Mouse (Mus musculus) cortical plate, adult 2 months (tissue): ENCODE data around the gene Inpp5b. TPM values are rescaled to one million over a fixed set of nuclear protein-coding genes. Genes with fewer than 3 reads are reported as not detected.
A peak's percentile ranks its signal among the peaks of the same experiment; 100 is the strongest.

Experiments
- H3K27ac ChIP-seq: fragments of 200-500 bp; 2 replicates; pipeline ENCODE4 v1.5.1; 2012; ENCODE audit warnings: low read length, control low read depth, inconsistent platforms; ENCODE audit not compliant: insufficient read depth
- H3K4me1 ChIP-seq: fragments of 200-500 bp; 2 replicates; pipeline ENCODE4 v1.6.1; 2011; ENCODE audit warnings: low read length; ENCODE audit not compliant: control insufficient read depth, insufficient read depth
- H3K4me3 ChIP-seq: fragments of 200-500 bp; 2 replicates; pipeline ENCODE4 v1.5.1; 2011; ENCODE audit warnings: mild to moderate bottlenecking, low read length, control low read depth; ENCODE audit not compliant: insufficient read depth
- CTCF ChIP-seq: fragments of 200-500 bp; IDR thresholded peaks from 2 replicates; pipeline ENCODE4 v1.5.1; 2011; ENCODE audit warnings: mild to moderate bottlenecking, control low read depth, low read length; ENCODE audit not compliant: insufficient read depth; ENCODE audit errors: extremely low read depth
- POLR2A ChIP-seq: fragments of 200-500 bp; IDR thresholded peaks from 2 replicates; pipeline ENCODE4 v1.6.1; 2011; ENCODE audit warnings: mild to moderate bottlenecking, low read length, control low read depth; ENCODE audit not compliant: insufficient read depth; ENCODE audit errors: extremely low read depth
- polyA plus RNA-seq: library from polyadenylated mRNA; depleted of rRNA; stranded (reverse); fragments of >200 nt; gene quantifications from 2 replicates; pipeline ENCODE4 v1.2.3, GENCODE M21; 2012

Gene Inpp5b
- polyA plus RNA-seq, 1 experiment = 73.6 TPM

DNA sequence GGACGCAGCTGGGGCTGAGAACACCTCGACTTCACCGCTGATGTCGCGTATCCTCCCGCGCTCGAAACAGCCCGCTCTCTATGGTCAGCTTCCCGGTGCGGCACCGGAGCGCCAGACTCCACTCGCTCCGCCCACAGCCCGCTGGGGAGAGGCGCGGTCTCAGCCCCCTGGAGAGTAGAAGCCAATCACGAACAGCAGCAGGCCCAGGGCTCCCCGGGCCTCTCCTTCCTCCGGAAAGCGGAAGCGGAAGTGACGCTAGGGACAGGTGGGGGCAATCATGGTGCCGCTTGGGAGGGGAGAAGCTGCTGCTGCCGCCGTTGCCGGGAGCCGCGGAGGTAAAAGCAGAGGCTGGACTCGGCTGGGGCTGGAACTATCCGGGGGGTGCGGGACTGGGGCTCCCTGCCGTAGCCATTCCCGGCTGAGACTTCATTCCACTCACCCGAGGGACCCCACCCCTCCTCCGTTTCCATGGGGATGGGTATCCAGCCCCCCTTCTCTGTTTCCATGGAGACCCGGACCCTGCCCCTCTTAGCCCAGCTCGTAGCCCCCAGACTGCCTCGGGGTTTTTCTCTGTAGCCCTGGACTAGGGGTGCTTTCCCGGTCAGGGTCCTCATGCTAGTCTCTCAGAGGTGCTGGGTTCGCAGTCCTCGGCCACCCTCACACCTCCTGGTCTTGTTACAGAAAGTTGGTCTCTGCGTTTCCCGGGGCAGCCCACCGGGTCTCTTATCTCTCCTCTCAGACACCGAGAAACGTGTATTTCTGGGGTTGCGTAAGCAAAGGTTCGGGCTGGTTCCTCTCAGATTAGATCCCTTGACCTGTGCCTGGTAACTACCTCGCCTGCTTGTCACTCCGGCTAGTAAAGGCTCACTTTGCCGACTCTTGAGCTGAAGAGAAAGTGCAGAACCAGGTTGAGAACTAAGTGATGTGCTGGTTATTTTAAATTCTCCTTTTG, 60.9 kb downstream of the Inpp5b start:
- peaks cover 2% of the 10 kb centered on the region; the same call in 1 of the 2 replicates for H3K4me1 ChIP-seq
- H3K4me3 ChIP-seq = peak overlapping the region; percentile 79
- H3K27ac ChIP-seq = peak overlapping the region; percentile 97
- TF ChIP-seq CTCF = no peak
- peak; percentile 68; the same call in 1 of the 2 replicates for TF ChIP-seq POLR2A

DNA sequence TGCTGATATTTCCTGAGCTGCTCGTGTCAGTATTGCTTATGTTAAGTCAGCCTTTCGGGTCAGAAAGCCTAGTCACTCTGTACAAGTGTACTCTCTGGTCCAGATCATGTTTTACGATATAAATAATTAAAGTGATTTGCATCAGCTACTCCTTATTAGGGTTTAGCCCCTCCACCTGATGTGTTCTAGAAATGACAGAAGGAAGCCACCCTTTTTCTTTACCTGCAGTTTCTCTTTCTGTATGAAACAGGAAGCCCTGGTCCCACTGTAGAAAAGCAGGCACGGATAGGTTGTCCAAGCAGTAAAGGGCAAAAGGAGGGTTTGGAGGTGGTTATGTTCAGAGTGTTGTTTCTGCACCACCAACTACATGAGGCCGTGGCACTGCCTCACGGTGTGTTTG, 61.8 kb downstream of the Inpp5b start:
- no peak for TF ChIP-seq POLR2A
- TF ChIP-seq CTCF = no peak
- Histone ChIP-seq H3K27ac (no peak overlapping the region), H3K4me3 (peak overlapping the region; percentile 79; the same call in 1 of the 2 replicates), H3K4me1 (peaks cover 2% of the 10 kb centered on the region; the same call in 1 of the 2 replicates)

DNA sequence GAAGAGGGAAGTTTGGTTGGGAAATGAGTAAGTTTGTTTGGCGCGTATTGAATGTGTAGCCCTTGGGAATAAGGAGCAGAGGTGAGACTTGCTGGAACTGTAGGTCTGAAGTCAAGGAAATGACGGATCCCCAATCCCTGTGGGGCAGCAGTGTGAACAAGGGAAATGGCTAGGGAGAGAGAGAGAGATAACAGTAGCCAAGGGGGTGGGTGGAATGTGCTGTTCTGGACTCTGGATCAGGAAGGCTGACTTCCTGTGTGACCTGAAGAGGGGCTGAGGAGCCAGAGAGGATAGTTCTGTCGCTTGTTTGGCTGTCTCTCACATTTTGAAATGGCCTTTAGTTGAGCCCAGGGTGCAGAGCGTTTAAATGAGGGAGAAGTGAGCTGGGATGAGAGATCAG, 66.9 kb downstream of the Inpp5b start:
- TF ChIP-seq POLR2A (no peak), CTCF (no peak)
- Histone ChIP-seq H3K4me1 (peaks cover 8% of the 10 kb centered on the region), H3K27ac (no peak overlapping the region), H3K4me3 (no peak overlapping the region)

DNA sequence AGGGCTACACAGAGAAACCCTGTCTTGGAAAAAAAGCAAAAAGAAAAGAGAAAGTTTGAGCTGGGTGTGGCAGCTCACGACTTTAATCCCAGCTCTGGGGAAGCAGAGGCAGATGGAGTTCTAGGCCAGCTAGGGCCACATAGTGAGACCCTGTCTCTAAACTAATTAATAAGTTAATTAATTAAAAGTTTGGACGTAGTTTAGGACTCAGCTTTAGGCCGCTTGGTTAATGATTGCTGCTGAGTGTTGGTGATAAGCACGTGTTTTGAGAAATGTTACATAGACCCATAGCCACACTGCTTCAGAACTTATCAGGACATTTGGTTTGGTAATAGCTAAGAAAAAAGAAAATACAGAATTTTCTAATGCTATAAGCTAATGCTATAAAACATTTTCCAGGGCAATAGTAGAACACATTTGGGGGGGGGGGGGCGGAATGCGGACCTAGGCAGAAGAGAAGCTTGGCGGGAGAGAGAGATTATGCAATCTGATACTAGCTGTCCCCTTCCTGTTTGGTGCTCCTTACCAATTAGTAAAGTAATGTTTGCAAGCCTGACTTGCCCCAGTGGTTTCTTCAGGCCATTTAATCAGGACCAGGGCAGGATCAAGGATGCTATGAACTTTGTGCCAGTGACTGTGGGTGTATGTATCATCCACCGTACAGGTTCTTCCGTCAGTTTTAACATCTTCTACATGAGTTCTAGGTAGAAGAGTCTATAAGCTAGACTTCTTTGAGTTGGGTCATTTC, 67.7 kb downstream of the Inpp5b start:
- no peak overlapping the region for H3K27ac ChIP-seq

DNA sequence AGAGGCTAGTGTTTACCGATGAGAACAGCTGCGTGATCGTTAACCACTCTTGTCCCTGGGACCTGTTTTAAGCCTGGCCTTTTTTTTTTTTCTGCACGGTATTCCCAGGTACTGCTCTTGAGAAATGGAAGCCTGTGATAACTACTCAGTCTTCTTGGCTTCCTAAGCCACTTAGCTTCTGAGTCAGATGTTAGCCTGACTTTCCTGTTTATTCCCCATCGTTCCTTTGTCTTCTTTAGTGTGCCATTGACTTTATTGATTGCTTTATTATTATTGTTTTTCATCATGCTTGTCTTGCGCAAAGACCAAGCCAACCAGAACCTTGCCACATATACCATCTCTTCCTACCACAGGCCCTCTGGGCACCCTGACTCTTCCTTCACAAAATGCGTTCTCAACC, 68.4 kb downstream of the Inpp5b start:
- TF ChIP-seq POLR2A (no peak), CTCF (no peak)
- H3K27ac ChIP-seq = no peak overlapping the region
- no peak overlapping the region for H3K4me3 ChIP-seq
- peaks cover 7% of the 10 kb centered on the region for H3K4me1 ChIP-seq

More for the DNA sequence above, 67.7 kb downstream of the Inpp5b start:
- TF ChIP-seq CTCF = no peak
- no peak for TF ChIP-seq POLR2A
- peaks cover 7% of the 10 kb centered on the region for H3K4me1 ChIP-seq
- H3K4me3 ChIP-seq = no peak overlapping the region

DNA sequence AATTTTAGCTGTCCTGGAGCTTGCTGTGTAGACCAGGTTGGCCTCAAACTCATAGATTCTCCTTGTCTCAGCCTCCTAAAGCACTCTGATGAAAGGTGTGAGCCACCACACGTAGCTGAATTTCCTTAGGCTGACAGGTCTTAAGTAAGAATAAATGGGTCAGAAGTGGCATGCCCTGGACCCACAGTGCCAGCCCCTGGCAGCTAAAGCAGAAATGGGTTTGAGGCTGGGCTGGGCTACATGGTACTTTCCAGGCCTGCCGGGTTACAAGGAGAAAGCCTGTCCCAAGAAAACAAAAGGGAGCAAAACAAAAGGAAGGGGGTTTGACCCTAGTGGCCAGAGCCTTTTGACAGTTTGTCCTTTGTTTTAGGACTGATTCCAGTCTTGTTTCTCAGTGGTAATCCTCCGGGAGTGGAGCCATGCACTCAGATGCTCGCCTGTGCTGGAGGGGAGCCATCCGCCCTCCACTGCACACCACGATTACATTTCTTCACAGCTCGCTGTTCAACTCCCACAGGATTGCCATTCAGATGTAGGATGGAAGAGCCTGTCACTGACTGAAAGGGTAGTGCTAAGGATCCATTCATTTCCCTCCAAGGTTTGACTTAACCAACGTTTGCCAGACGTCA, 69.8 kb downstream of the Inpp5b start:
- Histone ChIP-seq H3K4me1 (peaks cover 7% of the 10 kb centered on the region), H3K27ac (peak overlapping the region; percentile 71), H3K4me3 (no peak overlapping the region)
- TF ChIP-seq CTCF (no peak), POLR2A (no peak)

DNA sequence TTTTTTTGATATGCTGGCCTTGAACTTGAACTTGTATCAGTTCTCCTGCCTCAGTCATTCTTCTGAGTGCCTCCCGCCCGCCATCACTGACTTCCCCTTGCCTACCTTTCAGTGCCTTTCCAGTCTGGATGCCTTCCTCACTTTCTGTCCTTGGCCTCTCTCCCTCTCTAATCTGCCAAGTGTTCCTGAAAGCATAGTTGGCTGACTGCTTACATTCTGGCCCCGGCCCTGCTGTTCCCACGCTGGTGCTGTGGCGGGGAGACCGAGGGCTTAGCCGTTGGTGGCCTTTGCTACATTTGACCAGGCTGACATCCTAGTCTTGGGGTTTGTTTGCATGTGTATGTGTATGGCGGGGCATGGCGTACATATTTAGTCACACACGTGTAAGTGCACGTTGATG, 74.3 kb downstream of the Inpp5b start:
- peaks cover 7% of the 10 kb centered on the region for H3K4me1 ChIP-seq
- no peak overlapping the region for H3K4me3 ChIP-seq
- H3K27ac ChIP-seq = no peak overlapping the region
- TF ChIP-seq CTCF (no peak), POLR2A (no peak)

DNA sequence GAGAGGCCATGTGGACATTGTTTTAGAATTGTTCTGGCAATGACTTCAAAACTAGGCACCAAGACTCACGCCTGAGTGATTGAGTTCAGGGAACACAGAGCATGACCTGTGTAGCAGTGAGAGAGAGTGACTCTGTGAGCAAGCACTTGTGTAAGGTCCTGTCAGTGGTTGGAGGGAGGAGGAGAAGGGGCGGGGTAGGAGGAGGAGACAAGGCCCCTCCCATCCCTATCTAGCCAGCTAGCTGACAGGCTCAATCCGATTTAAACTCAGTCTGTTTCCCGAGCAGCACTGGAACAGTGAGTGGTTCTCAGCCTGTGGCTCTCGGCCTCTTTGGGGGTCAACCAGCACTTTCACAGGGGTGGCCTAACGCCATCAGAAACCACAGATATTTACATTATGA, 76.2 kb downstream of the Inpp5b start:
- no peak overlapping the region for H3K4me3 ChIP-seq
- TF ChIP-seq POLR2A = no peak
- TF ChIP-seq CTCF = no peak
- H3K27ac ChIP-seq = no peak overlapping the region

DNA sequence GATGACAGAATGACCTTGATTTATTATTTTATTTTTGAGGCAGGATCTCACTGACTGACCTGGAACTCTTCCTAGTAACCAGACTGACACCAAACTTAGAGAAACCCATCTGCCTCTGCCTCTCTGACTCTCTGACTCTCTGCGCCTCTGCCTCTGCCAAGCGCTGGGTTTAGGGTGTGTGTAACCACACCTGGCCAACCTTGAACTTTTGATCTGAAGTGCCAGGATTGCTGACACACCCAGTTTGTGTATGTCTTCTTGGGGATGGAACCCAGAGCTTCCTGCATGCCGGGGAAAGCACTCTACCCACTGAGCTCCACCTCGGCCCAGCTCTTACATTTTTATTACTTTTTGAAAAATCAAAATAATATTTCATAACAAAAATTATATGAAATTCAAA, 77.2 kb downstream of the Inpp5b start:
- H3K4me3 ChIP-seq = no peak overlapping the region
- TF ChIP-seq POLR2A (no peak), CTCF (no peak)

More for the DNA sequence above, 76.2 kb downstream of the Inpp5b start:
- 0 out of 2 replicates have a peak, but pooled peaks cover 1% of the 10 kb centered on the region for H3K4me1 ChIP-seq

DNA sequence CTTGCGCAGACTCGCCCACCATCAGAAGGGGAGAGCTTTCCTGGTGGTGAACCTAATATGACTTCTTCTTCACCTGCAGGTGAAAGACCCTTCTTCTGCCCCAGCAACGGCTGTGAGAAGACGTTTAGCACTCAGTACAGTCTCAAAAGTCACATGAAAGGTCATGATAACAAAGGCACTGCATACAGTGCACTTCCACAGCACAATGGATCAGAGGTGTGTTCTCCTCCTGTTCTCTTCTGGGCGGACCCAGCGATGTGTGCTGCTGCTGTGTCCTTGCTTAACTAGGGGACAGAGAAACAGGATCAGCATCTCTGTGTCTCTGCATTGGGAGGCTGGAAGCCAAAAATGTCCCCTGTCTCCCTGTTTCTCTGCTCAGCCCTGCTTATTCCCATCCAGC, 83.3 kb downstream of the Inpp5b start:
- TF ChIP-seq POLR2A = no peak
- H3K4me3 ChIP-seq = no peak overlapping the region

More for the DNA sequence above, 77.2 kb downstream of the Inpp5b start:
- no peaks in the 10 kb centered on the region for H3K4me1 ChIP-seq
- no peak overlapping the region for H3K27ac ChIP-seq

More for the DNA sequence above, 83.3 kb downstream of the Inpp5b start:
- H3K4me1 ChIP-seq = no peaks in the 10 kb centered on the region
- no peak overlapping the region for H3K27ac ChIP-seq
